Mouse (Mus musculus) ES-Bruce4 (cell line): ENCODE results near the gene Fpr3.

Experiments used
- CTCF ChIP-seq: IDR thresholded peaks from one replicate; pipeline ENCODE4 v1.8.1; 2011; ENCODE audit warnings: low read depth, low read length
- POLR2A ChIP-seq: IDR thresholded peaks from one replicate; pipeline ENCODE4 v1.8.1; 2011; ENCODE audit warnings: low read length; ENCODE audit not compliant: insufficient read depth

GRCm38 (mm10) chr17:17856612-17857011, 31.0 kb upstream of the Fpr3 start:
- TF ChIP-seq CTCF (no peak), POLR2A (no peak)
